Mouse (Mus musculus): ENCODE measurements around the gene Slitrk2. TPM values are rescaled to one million over a fixed set of nuclear protein-coding genes. Genes with fewer than 3 reads are reported as not detected.

The Slitrk2 gene
- not detected for polyA plus RNA-seq (2017; shearing (Covaris generic))

DNA sequence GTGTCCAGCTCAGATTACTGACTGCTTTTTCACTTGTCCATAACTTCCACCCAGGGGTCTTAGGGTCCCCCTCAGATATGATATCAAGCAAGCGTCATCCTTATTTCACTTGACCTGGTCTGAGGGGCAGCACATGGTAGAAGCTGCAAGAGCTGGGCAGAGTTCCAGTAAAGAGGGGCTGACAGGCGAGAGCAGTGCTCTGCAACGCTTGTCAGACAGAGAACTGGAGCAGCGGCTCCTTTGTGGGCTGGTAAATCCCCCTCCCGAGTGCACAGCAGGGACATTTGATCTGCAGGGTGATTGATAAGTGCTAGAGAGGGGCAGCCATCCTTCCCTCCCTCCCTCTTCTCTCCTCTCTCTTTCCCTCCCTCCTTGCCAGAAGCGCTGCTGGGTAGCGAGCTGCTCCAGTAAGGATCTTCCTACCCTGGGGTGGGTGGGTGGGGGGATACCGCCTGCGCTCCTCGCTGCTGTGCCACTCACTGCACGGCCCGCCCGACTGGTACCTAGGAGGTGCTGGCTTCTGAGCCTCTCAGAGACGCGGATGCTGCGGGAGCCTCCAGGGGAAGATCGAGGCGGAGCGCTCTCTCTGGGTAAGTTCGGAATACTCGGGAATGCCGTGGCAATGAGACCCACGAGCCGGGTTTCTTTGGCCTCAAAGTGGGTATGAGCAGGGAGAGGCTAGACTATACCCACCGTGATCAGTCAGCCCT is at the start of gene Slitrk2:
Gene Slitrk2, plus strand, starts transcription at position 408 of the 710 bp plus-strand sequence.
- no peak for ATAC-seq

DNA sequence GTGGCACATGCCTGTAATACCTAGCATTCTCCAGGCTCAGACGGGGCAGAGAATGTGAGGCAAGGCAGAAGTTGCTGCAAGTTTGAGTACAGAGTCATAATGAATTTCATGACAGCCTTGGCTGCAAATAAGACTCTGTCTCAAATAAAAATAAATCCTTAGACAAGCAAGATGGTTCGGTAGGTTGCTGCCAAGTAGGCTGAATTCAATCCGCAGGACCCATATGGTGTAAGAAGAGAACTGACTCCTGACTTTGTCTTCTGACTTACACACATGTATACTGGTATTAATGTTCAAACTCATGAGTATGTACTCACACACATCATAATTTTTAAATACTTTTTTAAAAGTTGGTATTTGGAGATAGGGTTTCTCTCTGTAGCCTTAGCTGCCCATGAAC is 43.6 kb upstream of the Slitrk2 start:
- ATAC-seq, result no peak

- no peak for ATAC-seq
Measured at GRCm38 (mm10) chrX:66652455-66653144, 3.5 kb downstream of the Slitrk2 start.

DNA sequence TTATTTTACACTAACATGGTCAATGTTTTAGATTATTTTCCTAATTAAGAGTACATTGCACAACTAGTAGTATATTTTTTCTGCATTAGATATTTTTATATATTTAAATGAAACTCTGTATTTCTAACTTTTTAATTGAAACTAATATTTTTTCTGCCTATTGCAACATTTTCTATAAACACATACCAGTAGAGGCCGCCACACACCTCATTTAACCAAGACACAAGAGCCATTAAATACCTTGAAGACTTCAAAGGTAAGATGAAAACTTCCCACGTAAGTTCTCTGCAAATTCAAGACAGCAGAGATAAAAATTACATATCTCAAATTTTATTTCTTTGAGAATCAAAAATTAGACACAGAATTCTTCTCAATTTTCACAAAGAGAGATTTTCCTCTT is 8.2 kb downstream of the Slitrk2 start:
- no peak for ATAC-seq

GRCm38 (mm10) chrX:66676959-66677358 is 27.8 kb downstream of the Slitrk2 start:
- no peak for ATAC-seq

GRCm38 (mm10) chrX:66678646-66679045 is 29.5 kb downstream of the Slitrk2 start:
- no peak for ATAC-seq
